Mouse (Mus musculus) bone marrow, adult 2 months (tissue): ENCODE results near the gene Pnldc1. TPM values are rescaled to one million over a fixed set of nuclear protein-coding genes. Genes with fewer than 3 reads are reported as not detected.

ENCODE experiments used
- H3K27ac ChIP-seq: fragments of 200-500 bp; 2 replicates; pipeline ENCODE4 v1.5.1; 2012; ENCODE audit warnings: low read depth, mild to moderate bottlenecking, control low read depth, inconsistent platforms, low read length; ENCODE audit not compliant: control insufficient read depth, poor library complexity, insufficient read depth
- H3K4me1 ChIP-seq: fragments of 200-500 bp; 2 replicates; pipeline ENCODE4 v1.6.1; 2011; ENCODE audit warnings: low read length; ENCODE audit not compliant: control insufficient read depth, insufficient read depth
- H3K4me3 ChIP-seq: fragments of 200-500 bp; replicated peaks from 2 replicates; pipeline ENCODE3; 2011; ENCODE audit warnings: mild to moderate bottlenecking, low read depth, low read length, control low read depth; ENCODE audit not compliant: control insufficient read depth
- CTCF ChIP-seq: fragments of 200-500 bp; IDR thresholded peaks from 2 replicates; pipeline ENCODE4 v1.5.1; 2011; ENCODE audit warnings: low read length, control low read depth; ENCODE audit not compliant: control insufficient read depth, insufficient read depth
- POLR2A ChIP-seq: fragments of 200-500 bp; IDR thresholded peaks from 2 replicates; pipeline ENCODE4 v1.6.1; 2011; ENCODE audit warnings: low read depth, mild to moderate bottlenecking, control low read depth, low read length, borderline replicate concordance; ENCODE audit not compliant: control insufficient read depth
- WGBS: fragments of 180-500 bp; shearing (Covaris S2); methylation state at CpG from one replicate; pipeline ENCODE4 v1.1.7; 2018; 5-methylcytosine and 5-hydroxymethylcytosine counted together
- polyA plus RNA-seq: library from polyadenylated mRNA; stranded (reverse); fragments of >200 nt; gene quantifications from 2 replicates; pipeline ENCODE4 v1.2.4, GENCODE M21; 2011; ENCODE audit warnings: low replicate concordance; ENCODE audit not compliant: missing spikeins, insufficient read depth, insufficient read length

Pnldc1 gene
- polyA plus RNA-seq, 1 experiment, result 3.7 TPM

GRCm38 (mm10) chr17:12897674-12898073 is 12.4 kb downstream of the Pnldc1 start:
- TF ChIP-seq POLR2A, result no peak
- no peak for TF ChIP-seq CTCF
- no peak overlapping the region for H3K4me3 ChIP-seq
- no peak overlapping the region for H3K27ac ChIP-seq
- WGBS, result 84% methylated on average over 5 of the region's 5 CpGs
- no peaks in the 10 kb centered on the region for H3K4me1 ChIP-seq

DNA sequence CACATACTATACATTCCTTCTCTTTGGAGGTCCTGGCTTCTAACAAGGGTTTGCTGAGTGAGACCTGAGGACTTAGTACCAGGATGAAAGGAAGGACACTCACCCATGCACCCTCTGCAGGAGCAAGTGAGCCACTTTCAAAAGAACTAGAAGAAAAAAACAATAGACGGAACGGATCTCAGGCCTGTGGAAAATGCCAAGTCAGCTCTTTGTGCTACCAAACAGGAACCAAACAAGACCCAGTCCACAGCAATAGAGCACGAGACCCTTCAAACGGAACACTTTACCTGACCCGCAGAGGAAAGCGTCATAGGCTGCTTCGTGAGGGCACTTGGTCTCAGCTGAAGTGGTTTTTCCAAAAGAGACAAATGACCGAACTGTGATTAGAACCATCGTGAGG is 18.0 kb downstream of the Pnldc1 start:
- no peak for TF ChIP-seq CTCF
- TF ChIP-seq POLR2A, result no peak
- 85% methylated on average over 9 of the region's 9 CpGs for WGBS
- Histone ChIP-seq H3K27ac (no peak overlapping the region), H3K4me1 (no peaks in the 10 kb centered on the region), H3K4me3 (no peak overlapping the region)

DNA sequence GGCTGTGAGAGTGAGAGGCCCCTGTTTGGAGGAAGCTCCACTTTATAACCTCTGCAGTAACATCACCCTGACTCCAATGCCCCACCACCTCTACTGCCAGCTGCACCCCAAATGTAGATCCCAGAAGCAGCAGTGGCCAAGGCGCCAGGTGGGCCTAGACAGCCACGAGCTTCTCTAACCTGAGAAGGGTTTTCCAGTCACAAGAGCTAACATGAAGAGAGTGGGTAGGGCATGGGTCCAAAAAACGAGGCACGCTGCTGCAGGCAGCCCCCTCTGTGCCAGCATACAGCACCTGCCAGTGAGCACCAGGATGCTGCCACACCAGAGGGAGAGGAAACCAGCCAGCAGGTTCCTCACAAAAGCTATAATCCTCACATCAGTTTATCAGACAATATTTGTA is 19.0 kb downstream of the Pnldc1 start:
- Histone ChIP-seq H3K4me1 (no peaks in the 10 kb centered on the region), H3K4me3 (no peak overlapping the region), H3K27ac (no peak overlapping the region)
- 79% methylated on average over 4 of the region's 4 CpGs for WGBS
- no peak for TF ChIP-seq CTCF
- no peak for TF ChIP-seq POLR2A

- H3K4me3 ChIP-seq, result no peak overlapping the region
- TF ChIP-seq CTCF (no peak), POLR2A (no peak)
- 78% methylated on average over 15 of the region's 15 CpGs for WGBS
Observed at GRCm38 (mm10) chr17:12887021-12887775, 22.8 kb downstream of the Pnldc1 start.

DNA sequence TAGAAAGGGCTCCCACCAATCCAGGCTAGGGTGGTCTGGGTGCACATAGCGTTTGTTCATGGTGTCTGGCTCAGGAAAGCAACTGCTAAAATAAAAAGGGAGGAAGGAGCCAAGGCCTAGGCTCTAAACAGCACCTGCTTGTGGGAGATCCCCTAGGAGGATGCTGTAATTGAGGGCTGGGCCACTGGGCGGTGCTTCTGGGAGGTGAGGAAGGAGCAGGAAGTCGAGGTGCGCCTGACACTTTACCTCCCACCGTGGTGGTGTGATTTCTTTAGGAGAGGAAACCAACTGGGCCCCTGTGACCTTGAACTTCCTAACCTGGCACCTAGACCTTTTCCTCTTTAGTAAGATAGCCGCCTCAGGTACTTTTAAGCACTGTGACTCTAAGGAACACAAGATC is 23.4 kb downstream of the Pnldc1 start:
- 31% methylated on average over 6 of the region's 6 CpGs for WGBS
- H3K4me3 ChIP-seq, result no peak overlapping the region
- H3K4me1 ChIP-seq, result no peaks in the 10 kb centered on the region
- TF ChIP-seq CTCF (no peak), POLR2A (no peak)
- H3K27ac ChIP-seq, result no peak overlapping the region

More at GRCm38 (mm10) chr17:12887021-12887775, 22.8 kb downstream of the Pnldc1 start:
- H3K4me1 ChIP-seq, result no peaks in the 10 kb centered on the region
- H3K27ac ChIP-seq, result no peak overlapping the region

GRCm38 (mm10) chr17:12881216-12881615 is 28.8 kb downstream of the Pnldc1 start:
- 80% methylated on average over 1 of the region's 1 CpGs for WGBS
- H3K27ac ChIP-seq, result no peak overlapping the region
- no peak overlapping the region for H3K4me3 ChIP-seq
- TF ChIP-seq POLR2A (no peak), CTCF (no peak)
- H3K4me1 ChIP-seq, result no peaks in the 10 kb centered on the region

DNA sequence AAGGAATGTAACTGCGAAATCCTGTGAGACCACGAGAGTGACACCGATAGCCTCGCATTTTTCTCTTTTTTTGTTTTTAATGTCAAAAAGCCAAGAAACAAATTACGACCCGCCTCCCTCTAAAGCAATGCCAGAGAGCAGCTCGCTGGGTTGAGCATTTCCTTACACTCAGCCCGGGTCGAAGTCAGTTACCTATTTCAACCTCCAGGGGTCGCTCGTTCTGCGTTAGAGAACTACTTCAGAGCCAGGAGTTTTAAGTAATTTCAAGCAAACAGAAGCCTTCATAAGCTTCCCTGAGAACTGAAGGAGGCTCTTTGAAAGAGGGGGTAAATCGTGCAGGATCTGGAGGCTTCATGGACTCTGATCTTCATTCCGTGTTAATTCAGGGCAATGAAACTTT is 29.9 kb downstream of the Pnldc1 start:
- TF ChIP-seq POLR2A, result no peak
- TF ChIP-seq CTCF, result peak; percentile 61
- 2% methylated on average over 14 of the region's 14 CpGs for whole genome bisulfite sequencing
- Histone ChIP-seq H3K27ac (no peak overlapping the region), H3K4me1 (no peaks in the 10 kb centered on the region), H3K4me3 (no peak overlapping the region)

- 53% methylated on average over 5 of the region's 5 CpGs for WGBS
- TF ChIP-seq POLR2A (no peak), CTCF (no peak)
- no peaks in the 10 kb centered on the region for H3K4me1 ChIP-seq
- no peak within 1 kb of the TSS for H3K27ac ChIP-seq
- no peak within 1 kb of the TSS for H3K4me3 ChIP-seq
Observed at GRCm38 (mm10) chr17:12875734-12876133, 34.3 kb downstream of the Pnldc1 start, which contains the start of gene Mrgprh. Mrgprh (plus strand) TSS chr17:12876034.

- Histone ChIP-seq H3K4me1 (no peaks in the 10 kb centered on the region), H3K4me3 (no peak overlapping the region)
- WGBS, result 14% methylated on average over 16 of the region's 16 CpGs
Observed at GRCm38 (mm10) chr17:12872275-12873028, 37.6 kb downstream of the Pnldc1 start.

More at GRCm38 (mm10) chr17:12872275-12873028, 37.6 kb downstream of the Pnldc1 start:
- no peak overlapping the region; the same call in 1 of the 2 replicates for H3K27ac ChIP-seq
- TF ChIP-seq CTCF (no peak), POLR2A (no peak)
